Mouse (Mus musculus) kidney, embryonic 15.5 days (tissue): Measurements from ENCODE around the gene Pde4dip. TPM values are rescaled to one million over a fixed set of nuclear protein-coding genes. Genes with fewer than 3 reads are reported as not detected.

Experiments used
- ATAC-seq: fragments of 200-750 bp; cut with Nextera tagmentation; replicated peaks from 2 replicates; pipeline ENCODE4 v1.8.0; 2017; ENCODE audit warnings: moderate TSS enrichment; ENCODE audit not compliant: low FRiP score
- H3K27ac ChIP-seq: fragments of 300-500 bp; sonication (generic); 2 replicates; pipeline ENCODE4 v1.5.1; 2015; ENCODE audit warnings: mild to moderate bottlenecking, inconsistent platforms
- H3K27me3 ChIP-seq: fragments of 300-500 bp; sonication (generic); 2 replicates; pipeline ENCODE4 v1.6.1; 2015; ENCODE audit warnings: inconsistent platforms
- H3K36me3 ChIP-seq: fragments of 300-500 bp; sonication (generic); 2 replicates; pipeline ENCODE4 v1.6.1; 2015; ENCODE audit warnings: inconsistent platforms
- H3K4me1 ChIP-seq: fragments of 300-500 bp; sonication (generic); 2 replicates; pipeline ENCODE4 v1.6.1; 2015; ENCODE audit warnings: inconsistent platforms
- H3K4me2 ChIP-seq: fragments of 300-500 bp; sonication (generic); 2 replicates; pipeline ENCODE4 v1.6.1; 2015; ENCODE audit warnings: moderate library complexity, mild to moderate bottlenecking, inconsistent platforms
- H3K4me3 ChIP-seq: fragments of 300-500 bp; sonication (generic); replicated peaks from 2 replicates; pipeline ENCODE4 v1.5.1; 2015; ENCODE audit warnings: mild to moderate bottlenecking, inconsistent platforms
- H3K9ac ChIP-seq: fragments of 300-500 bp; sonication (generic); 2 replicates; pipeline ENCODE4 v1.6.1; 2015; ENCODE audit warnings: mild to moderate bottlenecking, inconsistent platforms
- H3K9me3 ChIP-seq: fragments of 300-500 bp; sonication (generic); replicated peaks from 2 replicates; pipeline ENCODE4 v1.6.1; 2016; ENCODE audit warnings: inconsistent platforms
- WGBS: fragments of 180-500 bp; shearing (Covaris S2); methylation state at CpG from one replicate; pipeline ENCODE4 v1.1.7; 2015; ENCODE audit warnings: mixed read lengths; 5-methylcytosine and 5-hydroxymethylcytosine counted together
- polyA plus RNA-seq: library from polyadenylated mRNA; unstranded; fragments of >200 nt; fragmentation: Nextera tagmentation; extraction: Ambion mirVana; gene quantifications from 2 replicates; pipeline ENCODE4 v1.2.1, GENCODE M21; 2015

Pde4dip gene
- polyA plus RNA-seq, 1 experiment from 2014 or later, result 23.2 TPM

- Histone ChIP-seq H3K27me3 (no peaks in the 10 kb centered on the region), H3K27ac (no peak overlapping the region), H3K4me1 (peaks cover 40% of the 10 kb centered on the region), H3K36me3 (no peaks in the 10 kb centered on the region), H3K9ac (no peak overlapping the region), H3K4me2 (no peak overlapping the region), H3K9me3 (no peaks in the 10 kb centered on the region), H3K4me3 (no peak overlapping the region)
- WGBS, result 56% methylated on average over 9 of the region's 9 CpGs
- ATAC-seq, result 0 out of 2 replicates have a peak, but pooled peaks have one; percentile 54
Observed at GRCm38 (mm10) chr3:97928968-97929858, 40.7 kb upstream of the Pde4dip start.

- H3K27ac ChIP-seq, result no peak overlapping the region
- no peaks in the 10 kb centered on the region for H3K9me3 ChIP-seq
- H3K27me3 ChIP-seq, result no peaks in the 10 kb centered on the region
- no peak overlapping the region for H3K4me2 ChIP-seq
- H3K4me3 ChIP-seq, result no peak overlapping the region
- peaks cover 17% of the 10 kb centered on the region for H3K36me3 ChIP-seq
- ATAC-seq, result no peak
- H3K4me1 ChIP-seq, result peaks cover 28% of the 10 kb centered on the region
- H3K9ac ChIP-seq, result no peak overlapping the region
- WGBS, result 74% methylated on average over 4 of the region's 4 CpGs
Observed at GRCm38 (mm10) chr3:97927322-97927721, 38.8 kb upstream of the Pde4dip start.

- peaks cover 7% of the 10 kb centered on the region; the same call in 1 of the 2 replicates for H3K4me1 ChIP-seq
- no peak overlapping the region for H3K9ac ChIP-seq
- WGBS, result 92% methylated on average over 2 of the region's 2 CpGs
- H3K36me3 ChIP-seq, result peaks cover 37% of the 10 kb centered on the region
- no peak overlapping the region for H3K27ac ChIP-seq
- no peaks in the 10 kb centered on the region for H3K27me3 ChIP-seq
- H3K4me3 ChIP-seq, result no peak overlapping the region
- H3K9me3 ChIP-seq, result no peaks in the 10 kb centered on the region
- ATAC-seq, result no peak
- no peak overlapping the region for H3K4me2 ChIP-seq
Observed at GRCm38 (mm10) chr3:97925246-97925645, 36.7 kb upstream of the Pde4dip start.

- Histone ChIP-seq H3K4me1 (no peaks in the 10 kb centered on the region), H3K4me2 (no peak overlapping the region), H3K27ac (no peak overlapping the region), H3K36me3 (peaks cover 92% of the 10 kb centered on the region), H3K9me3 (no peaks in the 10 kb centered on the region), H3K27me3 (no peaks in the 10 kb centered on the region), H3K4me3 (no peak overlapping the region), H3K9ac (no peak overlapping the region)
- WGBS, result 97% methylated on average over 10 of the region's 10 CpGs
- ATAC-seq, result no peak
Observed at GRCm38 (mm10) chr3:97918885-97919550, 30.5 kb upstream of the Pde4dip start.

- H3K36me3 ChIP-seq, result peaks cover 76% of the 10 kb centered on the region
- no peaks in the 10 kb centered on the region for H3K9me3 ChIP-seq
- H3K9ac ChIP-seq, result no peak overlapping the region
- no peak overlapping the region for H3K27ac ChIP-seq
- 73% methylated on average over 4 of the region's 4 CpGs for WGBS
- no peaks in the 10 kb centered on the region for H3K27me3 ChIP-seq
- H3K4me2 ChIP-seq, result no peak overlapping the region
- no peak overlapping the region for H3K4me3 ChIP-seq
- ATAC-seq, result no peak
- H3K4me1 ChIP-seq, result no peaks in the 10 kb centered on the region
Observed at GRCm38 (mm10) chr3:97915081-97915480, 26.6 kb upstream of the Pde4dip start.

- ATAC-seq, result no peak
- Histone ChIP-seq H3K9me3 (no peaks in the 10 kb centered on the region), H3K4me1 (no peaks in the 10 kb centered on the region), H3K4me3 (no peak overlapping the region), H3K27me3 (no peaks in the 10 kb centered on the region), H3K27ac (no peak overlapping the region), H3K36me3 (peaks cover 62% of the 10 kb centered on the region), H3K9ac (no peak overlapping the region), H3K4me2 (no peak overlapping the region)
- WGBS, result 91% methylated on average over 7 of the region's 7 CpGs
Observed at GRCm38 (mm10) chr3:97911093-97911492, 22.6 kb upstream of the Pde4dip start.

- no peak overlapping the region for H3K4me3 ChIP-seq
Observed at GRCm38 (mm10) chr3:97909737-97910136, 21.2 kb upstream of the Pde4dip start.

GRCm38 (mm10) chr3:97901586-97901985 is 13.1 kb upstream of the Pde4dip start:
- no peaks in the 10 kb centered on the region for H3K27me3 ChIP-seq
- H3K4me1 ChIP-seq, result peaks cover 14% of the 10 kb centered on the region
- H3K27ac ChIP-seq, result no peak overlapping the region
- peak overlapping the region; percentile 98 for H3K9ac ChIP-seq
- peak overlapping the region; percentile 100 for H3K4me3 ChIP-seq
- ATAC-seq, result no peak
- 17% methylated on average over 5 of the region's 5 CpGs for WGBS
- H3K4me2 ChIP-seq, result peak overlapping the region; percentile 72
- H3K36me3 ChIP-seq, result no peaks in the 10 kb centered on the region
- H3K9me3 ChIP-seq, result no peaks in the 10 kb centered on the region

More at GRCm38 (mm10) chr3:97909737-97910136, 21.2 kb upstream of the Pde4dip start:
- no peak for ATAC-seq
- Histone ChIP-seq H3K9me3 (no peaks in the 10 kb centered on the region), H3K27ac (no peak overlapping the region), H3K27me3 (no peaks in the 10 kb centered on the region), H3K4me1 (no peaks in the 10 kb centered on the region), H3K9ac (no peak overlapping the region), H3K36me3 (peaks cover 48% of the 10 kb centered on the region), H3K4me2 (no peak overlapping the region)
- WGBS, result 85% methylated on average over 2 of the region's 2 CpGs

GRCm38 (mm10) chr3:97900516-97901490 is 12.3 kb upstream of the Pde4dip start, which contains the start of gene Sec22b:
Sec22b (plus strand) TSS chr3:97901190.
- peak within 1 kb of the TSS; percentile 100 for H3K4me3 ChIP-seq
- no peaks in the 10 kb centered on the region for H3K27me3 ChIP-seq
- no peaks in the 10 kb centered on the region for H3K9me3 ChIP-seq
- H3K36me3 ChIP-seq, result no peaks in the 10 kb centered on the region
- H3K4me2 ChIP-seq, result peak within 1 kb of the TSS; percentile 72
- peaks cover 14% of the 10 kb centered on the region for H3K4me1 ChIP-seq
- H3K9ac ChIP-seq, result peak within 1 kb of the TSS; percentile 98
- 2% methylated on average over 41 of the region's 41 CpGs for WGBS
- peak; percentile 86 for ATAC-seq
- peak within 1 kb of the TSS; percentile 66 for H3K27ac ChIP-seq

GRCm38 (mm10) chr3:97898381-97898780 is 9.9 kb upstream of the Pde4dip start:
- Histone ChIP-seq H3K9ac (no peak overlapping the region), H3K4me3 (no peak overlapping the region), H3K27ac (no peak overlapping the region), H3K4me2 (no peak overlapping the region), H3K27me3 (no peaks in the 10 kb centered on the region), H3K36me3 (no peaks in the 10 kb centered on the region), H3K9me3 (no peaks in the 10 kb centered on the region), H3K4me1 (peaks cover 14% of the 10 kb centered on the region)
- no peak for ATAC-seq
- 51% methylated on average over 3 of the region's 3 CpGs for WGBS

- Histone ChIP-seq H3K27me3 (peaks cover 24% of the 10 kb centered on the region), H3K4me1 (no peaks in the 10 kb centered on the region), H3K27ac (no peak overlapping the region), H3K9me3 (no peaks in the 10 kb centered on the region), H3K36me3 (no peaks in the 10 kb centered on the region), H3K4me2 (no peak overlapping the region), H3K4me3 (no peak overlapping the region), H3K9ac (no peak overlapping the region)
- ATAC-seq, result no peak
- 49% methylated on average over 6 of the region's 6 CpGs for WGBS
Observed at GRCm38 (mm10) chr3:97894695-97895094, 6.2 kb upstream of the Pde4dip start.
